ENCODE assay signal across 8 mouse cellular contexts in genomic region chr8:126382749-126383148, GRCm38 (mm10). TPM values are rescaled to one million over a fixed set of nuclear protein-coding genes. Genes with fewer than 3 reads are reported as not detected.
DNase-seq lines count a peak whose midpoint lies in the region; ATAC-seq lines count a peak whose summit lies in the region.

No protein-coding gene starts in this region.

- 58% methylated on average over 5 of the region's 5 CpGs for WGBS in heart, embryonic 10.5 days

- H3K27me3 ChIP-seq in heart, embryonic 10.5 days (ENCODE audit: insufficient read depth, poor library complexity, severe bottlenecking) = no peaks in the 10 kb centered on the region

- no peaks in the 10 kb centered on the region for H3K9me3 ChIP-seq in heart, embryonic 10.5 days

- ATAC-seq in monocyte, adult 5-6 weeks (replicated peaks; ENCODE audit: insufficient number of reproducible peaks, low FRiP score, low TSS enrichment, poor library complexity, severe bottlenecking) = no peak

- H3K36me3 ChIP-seq in heart, embryonic 10.5 days = no peaks in the 10 kb centered on the region

- H3K4me1 ChIP-seq in heart, embryonic 10.5 days = no peaks in the 10 kb centered on the region

- peak; percentile 41 for DNase-seq in layer of hippocampus, adult 11-12 months (ENCODE audit: low spot score)
- DNase-seq in layer of hippocampus, adult 9-11 months = no peak
- DNase-seq in NIH3T3 (ENCODE audit: low read depth) = peak; percentile 45
- DNase-seq in cerebellum, adult 8-10 months = peak; percentile 49
- peak; percentile 66 for DNase-seq in kidney, adult 9 months
- peak; percentile 23 for DNase-seq in lung, postnatal 14 days
- no peak for DNase-seq in heart, embryonic 10.5 days (ENCODE audit: low spot score)

- no peak overlapping the region for H3K4me3 ChIP-seq in heart, embryonic 10.5 days

- no peak overlapping the region for H3K27ac ChIP-seq in heart, embryonic 10.5 days

RNA-seq across cellular contexts. Expression of gene Coa6, which starts 39.6 kb away (rescaled TPM):
- 12.3 to 25.5 TPM (median 24.2 TPM) in 3 replicates for total RNA-seq in monocyte, adult 5-6 weeks (2017)
- 47.0 and 52.5 TPM in 2 replicates for polyA plus RNA-seq in heart, embryonic 10.5 days (2016; fragmentation: Nextera tagmentation; extraction: Ambion mirVana)

Comparison
In these comparisons a context has a peak if more than half of its experiments do, and no peak if none do; other contexts are left out.
1. DNase-seq: peak in layer of hippocampus, adult 11-12 months (single experiment), NIH3T3 (single experiment), cerebellum, adult 8-10 months (single experiment), kidney, adult 9 months (single experiment) and lung, postnatal 14 days (single experiment); none in layer of hippocampus, adult 9-11 months (single experiment) and heart, embryonic 10.5 days (single experiment).